Mouse (Mus musculus): ENCODE measurements at regions not wholly inside any gene's neighbourhood (a gene's known extent, or its start where the extent isn't known, plus 50 kb on each side); places are given as distances from the start of the nearest gene placed in this dataset.

DNA sequence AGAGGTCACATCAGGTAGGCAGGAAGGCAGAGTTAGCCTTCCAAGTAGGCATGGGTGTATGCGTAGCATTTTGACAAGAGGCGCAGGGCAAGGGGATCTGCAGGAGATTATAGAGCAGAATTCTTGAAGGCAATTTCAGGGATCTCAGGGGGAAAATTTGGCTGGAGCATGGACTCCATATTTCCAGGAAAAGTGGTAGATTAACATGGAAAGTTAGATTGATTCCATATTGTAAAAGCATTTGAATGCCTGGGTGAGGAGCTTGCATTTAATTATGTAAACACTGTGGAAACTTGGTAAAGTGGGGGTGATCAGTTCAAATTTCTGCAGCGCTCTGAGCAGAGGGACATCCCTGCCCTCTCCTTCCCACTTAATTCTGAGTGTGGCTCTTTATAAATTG, 146.7 kb downstream of the Pax3 start:
- DNase-seq (ENCODE audit: low spot score), result no peak

DNA sequence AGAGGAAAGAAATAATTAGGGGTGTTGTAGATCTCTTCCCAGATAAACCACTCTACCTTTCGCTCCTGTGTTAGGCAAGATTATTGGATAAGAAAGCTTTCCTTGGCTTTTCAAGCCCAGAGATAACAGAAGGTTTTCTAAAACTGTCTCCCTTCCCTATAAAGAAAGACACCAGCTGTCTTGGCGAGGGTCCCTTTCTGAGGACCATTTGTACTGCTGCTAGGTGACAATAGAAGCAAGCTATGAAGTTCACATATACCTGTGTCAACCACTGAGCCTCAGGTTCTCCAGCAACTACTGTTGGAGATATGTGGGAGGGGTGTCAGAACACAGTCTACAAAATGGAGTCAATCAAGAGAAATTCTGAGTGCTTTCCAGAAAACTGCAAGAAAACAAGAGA, 164.6 kb downstream of the Pax3 start:
- no peak for DNase-seq (ENCODE audit: low spot score)

DNA sequence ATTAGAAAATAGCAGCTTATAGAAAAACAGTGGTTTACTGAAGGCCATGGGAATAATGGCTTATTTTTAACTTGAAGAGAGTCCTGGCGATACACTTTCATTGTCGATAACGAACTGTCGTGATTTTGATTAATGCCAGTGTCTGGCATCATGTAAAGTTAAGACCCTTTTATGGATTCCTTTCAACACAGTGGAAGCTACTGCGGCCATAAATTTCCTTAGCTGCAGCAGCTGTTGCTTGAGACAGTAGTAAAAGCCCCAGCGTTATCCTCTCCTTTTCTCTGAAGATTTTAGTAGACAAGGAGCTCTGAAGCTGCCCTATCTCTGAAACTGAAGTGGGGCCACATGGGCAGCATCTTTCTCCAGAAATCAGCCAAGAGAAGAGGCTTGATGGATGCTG, 175.2 kb downstream of the Pax3 start:
- DNase-seq (ENCODE audit: low spot score), result no peak

DNA sequence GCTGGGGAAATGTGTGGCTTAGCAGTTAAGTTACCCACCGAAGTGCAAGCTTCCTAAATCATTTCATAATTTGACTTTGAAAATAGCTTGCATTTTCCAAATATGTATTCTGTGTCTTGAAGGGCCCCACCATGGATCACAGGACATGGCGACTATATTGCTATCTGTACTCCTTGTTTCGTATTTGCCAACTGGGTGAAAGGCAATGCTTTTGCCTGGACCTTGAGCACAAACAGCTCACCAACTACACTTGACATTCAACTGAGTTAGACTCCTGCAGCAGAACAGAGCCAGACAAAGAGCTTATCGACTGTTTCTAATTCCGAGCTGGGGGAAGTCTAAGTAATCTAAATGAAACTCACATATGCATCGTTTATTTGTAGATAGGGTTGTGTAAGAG, 175.9 kb downstream of the Pax3 start:
- DNase-seq (ENCODE audit: low spot score), result no peak

DNA sequence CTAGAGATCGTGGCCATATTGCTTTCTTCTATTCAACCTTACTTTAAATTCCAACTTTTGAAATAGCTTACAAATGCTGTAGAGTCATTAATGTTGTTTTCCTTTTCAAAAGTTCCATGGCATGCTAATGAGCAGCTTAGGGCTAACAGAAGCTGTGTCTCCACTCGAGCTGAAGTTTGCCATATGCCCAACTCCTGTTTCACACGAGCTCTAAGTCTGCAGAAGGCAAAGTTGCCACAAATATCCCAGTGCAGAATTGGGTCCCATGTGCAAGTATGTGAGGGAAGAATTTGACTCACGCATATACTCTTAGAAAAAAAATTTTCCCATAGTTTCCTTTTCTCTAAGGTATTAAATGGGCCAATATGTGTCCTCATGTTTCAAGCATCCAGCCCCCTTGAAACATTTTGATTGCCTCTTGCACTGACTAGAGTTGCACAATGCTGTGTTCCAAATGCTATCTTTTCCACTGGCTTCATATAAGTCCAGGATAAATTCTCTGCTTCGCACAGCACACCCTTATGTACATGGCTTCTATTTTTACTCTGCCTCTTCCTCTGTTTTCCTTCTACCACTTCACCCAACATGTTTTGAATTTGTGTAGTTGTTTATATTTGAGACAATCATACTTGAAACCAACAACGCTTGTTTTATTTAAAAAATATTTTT, 178.9 kb downstream of the Pax3 start:
- peak; percentile 8 for DNase-seq (ENCODE audit: low spot score)

DNA sequence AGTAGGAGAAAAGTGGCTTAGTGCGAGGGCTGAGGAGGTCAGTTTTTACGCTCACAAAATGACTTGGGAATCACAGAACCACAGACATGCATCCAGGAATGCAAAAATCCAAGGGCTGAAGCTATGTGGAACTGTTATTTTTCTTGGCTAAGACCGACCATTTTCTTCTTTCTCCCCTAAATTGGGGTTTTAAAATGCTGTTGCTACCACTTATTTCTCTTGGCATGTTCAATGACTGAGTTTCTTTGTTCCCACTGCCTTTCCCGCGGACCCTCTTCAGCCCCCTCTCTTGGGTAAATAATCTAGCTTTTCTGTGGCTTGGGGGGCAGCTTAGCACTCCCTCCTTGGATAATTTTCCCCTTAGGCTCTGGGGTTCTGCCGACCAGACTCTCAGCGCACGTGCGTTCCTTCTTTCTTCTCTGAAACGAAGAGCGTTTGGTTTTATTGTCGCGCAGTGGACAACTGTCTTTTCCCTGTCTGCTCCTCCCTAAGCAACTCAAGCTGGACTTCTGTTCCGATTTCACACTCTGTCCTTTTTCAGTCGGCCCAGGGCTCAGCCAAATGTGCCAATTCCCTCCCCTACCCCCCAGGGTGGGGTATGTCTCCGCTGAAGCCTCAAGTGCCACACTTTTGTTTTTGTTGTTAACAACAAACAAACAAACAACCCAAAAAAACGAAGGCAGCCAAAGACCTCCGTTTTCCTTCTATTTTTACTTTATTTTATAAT, 180.2 kb downstream of the Pax3 start:
- no peak for DNase-seq (ENCODE audit: low spot score)

DNA sequence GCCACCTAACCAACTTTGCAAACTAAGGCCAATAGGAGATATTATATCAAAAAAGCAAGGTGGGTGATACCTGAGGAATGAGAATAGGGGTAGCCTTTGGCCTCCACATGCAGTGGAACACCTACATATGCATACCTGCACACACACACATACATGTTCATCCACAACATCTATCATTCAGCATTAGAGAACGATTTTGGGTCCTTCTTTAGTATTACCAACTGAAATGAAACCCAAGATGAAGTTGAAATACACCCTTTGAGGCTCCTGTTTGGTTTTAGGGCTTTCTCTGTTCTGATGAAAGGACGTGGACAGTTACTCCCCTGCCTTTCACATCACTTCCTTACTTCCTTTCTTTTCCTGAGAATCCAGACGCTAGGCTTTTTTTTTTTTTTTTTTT, 180.9 kb downstream of the Pax3 start:
- DNase-seq (ENCODE audit: low spot score), result no peak

DNA sequence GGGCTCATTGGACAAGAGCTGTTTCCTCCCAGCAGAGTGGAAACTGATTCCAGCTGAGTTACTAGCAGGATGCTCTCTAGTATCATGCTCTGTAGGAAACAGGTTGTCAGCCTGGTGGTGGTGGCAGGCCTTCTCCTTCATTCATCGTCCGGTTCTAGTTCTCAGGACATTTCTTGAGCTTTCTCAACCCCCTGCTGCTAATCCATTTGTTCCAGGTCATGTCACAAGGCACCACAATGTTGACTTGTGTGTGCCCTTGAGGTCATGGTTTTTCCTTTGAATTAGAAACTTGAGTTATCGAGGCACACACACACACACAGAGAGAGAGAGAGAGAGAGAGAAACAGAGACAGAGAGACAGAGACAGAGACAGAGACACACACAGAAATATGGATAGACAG, 183.5 kb downstream of the Pax3 start:
- DNase-seq (ENCODE audit: low spot score), result no peak

DNA sequence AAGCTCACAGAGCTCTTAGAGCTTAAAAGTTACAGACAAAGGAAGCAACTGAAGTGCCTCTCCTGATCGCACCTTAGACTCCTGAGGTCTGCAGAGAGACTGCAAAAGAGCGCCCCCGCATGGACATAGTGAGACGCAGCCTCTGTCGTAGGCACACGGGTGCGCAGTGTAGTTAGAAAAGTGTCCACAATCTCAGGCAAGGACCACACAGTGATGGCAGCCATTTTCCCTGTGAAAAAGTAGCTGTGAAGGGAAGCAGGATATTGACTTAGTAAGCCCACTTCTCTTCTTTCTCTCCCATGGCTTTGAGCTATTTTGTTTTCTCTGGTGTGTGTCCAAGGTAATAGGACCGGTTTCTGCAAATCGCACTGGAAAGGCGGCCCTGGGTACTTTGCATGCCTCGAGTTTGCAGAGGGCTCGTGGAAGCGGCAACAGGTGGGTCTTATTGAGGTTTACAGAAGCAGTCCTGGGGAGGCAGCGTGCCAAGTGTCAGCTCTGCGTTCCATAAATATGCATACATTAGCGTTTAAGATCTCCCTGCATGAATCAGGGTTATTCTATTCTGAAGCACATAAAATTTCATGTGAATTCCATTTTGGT, 188.0 kb downstream of the Pax3 start:
- DNase-seq (ENCODE audit: low spot score), result no peak

DNA sequence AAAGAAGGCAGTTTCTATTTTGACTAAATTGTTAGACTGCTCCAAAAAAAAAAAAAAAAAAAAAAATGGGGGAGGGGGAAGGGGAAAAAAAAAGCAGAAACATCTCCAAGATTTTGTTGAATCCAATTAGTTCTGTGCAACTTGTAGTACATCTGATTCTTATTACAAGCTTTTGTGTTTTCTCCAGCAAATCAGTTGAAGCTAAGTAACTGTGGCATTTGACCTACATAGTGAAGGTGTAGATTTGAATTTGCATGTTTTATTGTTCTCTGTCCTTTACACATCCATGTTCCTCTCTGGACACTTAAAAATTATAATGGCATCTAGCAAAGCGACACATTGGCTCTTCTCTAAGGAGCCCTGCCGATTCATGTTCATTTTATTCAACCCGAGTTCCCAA, 192.6 kb downstream of the Pax3 start:
- DNase-seq (ENCODE audit: low spot score), result no peak

DNA sequence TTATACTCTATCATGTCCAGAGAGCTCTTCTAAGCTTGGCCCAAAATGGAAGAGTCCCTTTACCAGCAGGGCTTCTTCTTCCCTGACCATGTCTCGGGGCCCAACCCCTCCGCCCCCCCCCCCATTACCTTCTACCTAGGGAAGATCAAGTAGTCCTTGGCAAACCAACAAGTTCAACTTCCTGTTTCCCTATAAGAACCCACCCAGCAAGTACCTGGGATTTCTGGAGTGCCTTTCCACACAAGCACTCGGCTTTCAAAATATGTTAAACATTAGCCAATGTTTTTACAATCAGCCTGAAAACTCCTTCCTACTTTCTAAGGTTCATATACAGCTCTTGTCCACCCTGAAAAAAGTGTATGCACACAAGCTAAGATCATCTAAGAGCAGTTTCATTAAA, 198.2 kb downstream of the Pax3 start:
- DNase-seq (ENCODE audit: low spot score), result no peak

DNA sequence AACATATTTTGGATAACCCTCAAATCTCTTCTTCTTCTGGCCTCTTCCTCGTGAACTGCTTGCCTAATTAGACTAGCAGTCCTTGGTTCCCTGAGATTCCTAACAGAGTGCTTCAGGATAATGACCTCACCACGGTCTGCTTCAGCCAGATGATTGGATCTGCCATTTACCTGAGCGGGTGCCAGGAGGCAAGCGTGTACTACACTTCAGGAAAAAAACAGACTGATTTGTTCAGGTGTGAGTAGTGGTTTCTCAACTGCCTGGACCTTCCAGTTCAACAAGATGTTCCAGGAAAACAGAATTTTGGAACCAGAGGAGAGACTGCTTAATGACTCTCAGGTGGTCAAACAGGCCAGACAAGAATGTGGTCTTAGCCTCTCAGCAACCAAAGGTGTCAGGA, 215.4 kb downstream of the Pax3 start:
- no peak for DNase-seq (ENCODE audit: low spot score)

DNA sequence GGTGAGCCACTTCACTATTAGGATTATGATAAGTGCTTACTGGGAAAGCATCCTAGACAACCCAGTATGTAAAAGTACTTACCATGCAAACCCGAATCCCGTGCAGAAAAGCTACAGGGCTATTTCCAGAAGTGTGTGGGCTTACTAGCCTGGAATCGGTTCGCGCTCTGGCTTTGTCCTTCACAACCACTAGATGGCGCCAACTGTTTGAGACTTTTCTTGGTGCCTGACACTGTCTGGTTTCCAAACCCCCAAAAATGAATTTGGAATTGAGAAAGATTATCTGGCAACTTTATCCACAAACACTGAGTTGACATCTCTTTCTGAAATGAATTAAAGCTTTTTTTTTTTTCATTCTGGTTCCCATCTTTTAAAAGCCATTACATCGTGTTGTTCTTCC, 218.2 kb downstream of the Pax3 start:
- peak; percentile 73 for DNase-seq (ENCODE audit: low spot score)

DNA sequence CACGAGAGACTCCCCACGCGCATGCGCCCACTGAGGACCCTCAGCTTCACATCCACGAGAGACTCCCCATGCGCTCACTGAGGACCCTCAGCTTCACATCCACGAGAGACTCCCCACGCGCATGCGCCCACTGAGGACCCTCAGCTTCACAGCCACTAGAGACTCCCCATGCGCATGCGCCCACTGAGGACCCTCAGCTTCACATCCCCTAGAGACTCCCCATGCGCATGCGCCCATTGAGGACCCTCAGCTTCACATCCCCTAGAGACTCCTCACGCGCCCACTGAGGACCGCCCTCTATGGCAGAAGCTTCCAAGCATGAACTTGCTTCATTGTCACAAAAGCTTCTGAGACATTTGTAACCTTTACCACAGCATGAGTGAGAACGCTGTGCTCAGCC, 221.0 kb downstream of the Pax3 start:
- no peak for DNase-seq (ENCODE audit: low spot score)

DNA sequence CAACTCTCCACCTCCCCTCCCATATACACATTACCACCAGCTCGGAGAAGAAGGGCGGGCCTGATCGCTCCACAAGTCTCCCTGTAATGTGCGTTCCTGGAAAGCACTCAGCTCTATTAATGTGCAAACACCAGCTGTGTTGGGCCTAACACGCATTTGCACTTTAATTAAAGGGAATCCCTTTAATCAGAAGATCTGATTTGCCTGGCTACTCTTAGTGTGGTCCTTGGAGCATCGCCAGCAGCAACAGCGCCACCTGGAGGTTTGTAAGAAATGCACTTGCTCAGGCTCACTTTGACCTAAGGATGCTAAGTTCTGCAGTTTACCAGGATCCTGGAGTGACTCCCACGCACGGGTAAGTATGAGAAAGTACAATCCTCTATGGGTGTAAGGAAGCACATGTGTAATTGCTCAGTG, 224.6 kb downstream of the Pax3 start:
- peak; percentile 17 for DNase-seq (ENCODE audit: low spot score)

DNA sequence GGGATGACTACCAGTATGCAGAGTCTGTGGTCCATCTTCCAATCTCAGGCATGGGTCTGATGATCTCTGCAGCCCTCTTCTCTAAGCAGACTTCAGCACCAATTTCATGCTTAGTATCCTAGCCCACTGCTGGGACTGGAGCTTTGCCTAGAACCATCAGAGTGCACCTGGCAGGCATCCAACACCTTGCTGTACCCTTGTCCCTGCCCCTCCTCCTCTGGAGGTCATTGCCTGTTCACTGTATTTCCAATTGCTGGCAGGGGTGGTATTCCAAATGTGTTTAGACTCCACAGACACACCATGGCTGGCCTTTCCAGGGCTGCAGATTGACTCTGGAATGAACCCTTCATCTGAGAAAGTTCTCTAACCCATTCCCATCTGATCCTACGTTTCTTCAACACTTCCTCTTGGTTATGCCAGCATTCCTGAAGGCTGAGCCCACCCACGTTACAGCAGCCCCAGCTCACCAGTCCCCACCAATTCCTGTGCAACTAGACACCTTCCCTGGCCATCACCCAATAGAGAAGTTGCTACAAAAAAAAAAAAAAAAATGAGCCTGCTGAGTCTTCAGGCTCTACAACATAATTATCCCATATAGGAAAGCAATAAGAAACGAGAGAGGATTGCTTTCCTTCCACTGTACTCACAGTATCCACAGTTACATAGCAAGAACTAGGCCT, 232.1 kb downstream of the Pax3 start:
- DNase-seq (ENCODE audit: low spot score), result no peak

DNA sequence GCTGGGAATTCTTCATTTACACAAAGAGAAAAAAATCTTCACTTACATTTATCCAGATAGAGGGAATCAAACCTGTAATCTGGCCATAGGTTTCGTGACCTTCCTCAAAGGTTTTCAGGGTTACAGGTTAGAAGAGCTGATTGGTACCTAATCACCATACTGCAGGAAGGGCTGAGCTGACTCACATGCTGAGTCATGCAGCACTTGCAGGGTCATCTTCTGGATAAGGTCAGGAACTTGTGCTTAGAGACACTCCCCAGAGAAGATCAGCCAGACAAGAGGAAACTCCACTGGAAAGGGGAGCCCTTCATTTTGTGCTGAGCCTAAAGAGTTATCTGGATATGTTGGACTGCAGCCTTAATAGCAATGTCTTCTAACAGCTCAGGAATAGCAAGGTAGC, 237.6 kb downstream of the Pax3 start:
- DNase-seq (ENCODE audit: low spot score), result no peak

DNA sequence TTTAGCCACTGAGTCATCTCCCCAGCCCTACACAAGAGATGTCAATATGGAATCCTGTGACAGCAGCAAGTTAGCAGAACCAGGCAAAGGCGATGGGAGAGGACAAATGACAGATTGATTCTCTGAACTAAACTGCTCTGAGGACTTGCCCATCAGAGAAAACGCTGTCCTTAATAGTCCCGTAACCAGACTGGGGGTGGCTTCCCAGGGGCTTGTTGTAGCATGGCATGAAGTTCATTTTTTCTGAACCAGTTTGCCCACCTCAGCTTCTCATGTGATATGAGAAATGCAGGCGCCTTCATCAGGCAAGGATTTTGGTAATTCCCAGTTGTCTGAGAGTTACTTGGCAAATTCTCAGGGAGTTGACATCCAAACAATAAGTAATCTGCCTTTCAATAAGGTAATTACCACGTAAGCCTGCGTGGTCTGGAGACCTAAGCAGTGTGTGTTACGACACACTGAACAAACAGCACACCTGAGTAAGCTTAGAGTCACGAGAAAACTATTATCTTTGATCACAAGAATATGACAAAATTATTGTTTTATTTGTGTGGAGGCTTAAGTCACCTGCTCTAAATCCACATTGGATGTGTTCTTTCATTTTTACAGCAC, 239.7 kb downstream of the Pax3 start:
- DNase-seq (ENCODE audit: low spot score), result no peak

DNA sequence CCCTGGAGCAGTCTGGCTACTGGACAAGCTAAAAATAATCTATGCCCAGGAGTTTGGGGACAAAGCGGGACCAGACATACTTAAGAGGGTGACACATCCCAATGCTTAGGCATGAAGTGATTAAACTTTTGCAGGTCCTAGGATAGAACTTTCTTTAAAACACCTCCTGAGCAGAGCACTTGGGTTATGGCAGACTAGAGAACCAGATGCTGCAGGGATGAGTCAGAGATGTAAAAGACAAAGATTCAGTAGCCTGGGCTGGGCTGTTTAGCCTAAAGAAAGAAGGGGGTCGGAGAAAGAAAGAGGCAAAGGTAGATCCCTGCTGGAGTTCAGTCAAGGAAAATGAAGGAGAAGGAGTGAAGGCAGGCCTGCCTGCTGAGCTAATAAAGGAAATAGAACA, 249.0 kb downstream of the Pax3 start:
- DNase-seq (ENCODE audit: low spot score), result no peak

DNA sequence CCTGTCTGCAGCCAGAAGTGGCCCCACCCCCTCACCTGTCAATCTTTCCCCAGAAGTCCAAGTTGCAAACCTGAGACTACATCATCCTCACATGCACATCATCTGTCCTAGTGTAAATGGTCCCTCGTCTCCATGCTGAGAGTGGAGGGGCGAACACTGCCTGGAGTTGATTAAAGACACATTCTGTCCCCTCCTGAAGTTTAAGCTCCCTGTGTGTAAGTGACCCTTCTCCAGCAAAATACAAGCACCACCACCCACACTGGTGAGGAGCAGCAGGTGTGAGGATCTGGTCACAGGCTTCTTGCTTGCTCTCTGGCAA, 252.6 kb downstream of the Pax3 start:
- no peak for DNase-seq (ENCODE audit: low spot score)

DNA sequence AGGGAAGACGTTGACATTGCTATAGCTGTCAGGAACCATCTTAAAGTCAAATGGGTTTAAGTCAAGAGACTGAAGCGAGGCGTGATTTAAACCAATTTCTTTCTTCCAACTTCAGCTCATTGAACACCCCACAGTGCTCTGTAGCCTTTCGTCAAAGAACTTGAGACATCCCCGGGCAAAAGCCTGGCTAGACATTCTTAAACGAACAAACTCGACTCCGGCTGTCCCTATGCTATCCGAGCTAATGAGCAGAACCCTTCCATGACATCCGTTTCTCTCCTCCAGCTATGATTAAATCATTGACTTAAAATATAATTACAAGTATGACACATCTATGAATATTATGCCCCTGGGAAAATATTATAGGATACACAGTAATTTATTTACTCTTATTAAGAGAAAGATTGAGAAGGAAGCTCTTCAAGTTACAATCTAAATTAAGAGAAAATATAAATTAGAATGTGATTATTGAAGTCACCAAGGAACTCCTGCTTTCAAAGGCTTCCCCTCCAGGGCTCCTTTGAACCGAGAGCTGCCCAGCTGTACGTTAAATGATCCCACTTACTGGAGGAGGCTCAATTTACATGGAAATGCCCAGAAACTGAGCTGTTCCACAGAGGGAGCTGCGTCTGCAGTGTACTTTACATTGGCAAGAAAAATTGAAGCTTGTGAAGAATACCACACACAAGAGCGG, 253.2 kb downstream of the Pax3 start:
- no peak for DNase-seq (ENCODE audit: low spot score)

DNA sequence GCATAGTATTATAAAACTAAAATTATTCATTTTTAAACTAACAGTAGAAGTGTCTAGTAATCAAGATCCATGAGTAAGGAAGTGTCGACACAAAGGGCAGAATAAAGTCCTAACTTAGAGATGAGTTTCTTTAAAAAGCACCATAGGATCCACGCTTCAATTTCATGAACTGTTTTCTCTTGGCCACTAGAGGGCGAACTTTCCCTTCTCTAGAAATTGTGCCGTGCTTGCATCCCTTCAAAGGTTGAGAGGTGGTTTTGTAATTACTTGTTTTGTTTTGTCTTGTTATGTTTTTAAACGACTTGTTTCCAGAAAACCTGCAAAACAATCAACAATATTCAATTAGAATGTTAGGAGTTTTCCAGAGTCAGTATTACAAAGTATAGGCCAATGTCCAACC, 253.8 kb downstream of the Pax3 start:
- no peak for DNase-seq (ENCODE audit: low spot score)
